Mouse (Mus musculus): Measurements from ENCODE around the gene Hyal3.

Gene Hyal3

GRCm38 (mm10) chr9:107550491-107551116 lies 30.0 kb upstream of the Hyal3 start:
- CTCF ChIA-PET: interaction anchor here (0.7 to 1.4 kb wide), 2 partner anchors 12 to 1016 kb away, joined by 3 to 7 read pairs; partner anchors contain the start of gene Tusc2

GRCm38 (mm10) chr9:107551117-107551889 lies 29.3 kb upstream of the Hyal3 start, which contains the start of gene Rassf1:
Gene Rassf1 (plus strand): TSS chr9:107551555.
- CTCF ChIA-PET: interaction anchor here (1.4 kb wide), 1 partner anchor 12 kb away, joined by 3 read pairs; the partner anchor contains the start of gene Tusc2

GRCm38 (mm10) chr9:107551890-107552355 lies 28.7 kb upstream of the Hyal3 start:
- CTCF ChIA-PET: no interaction called here

GRCm38 (mm10) chr9:107552690-107553393 lies 27.8 kb upstream of the Hyal3 start:
- CTCF ChIA-PET: no interaction called here

- CTCF ChIA-PET: interaction anchor here (0.7 kb wide), 1 partner anchor 10 kb away, joined by 5 read pairs; no protein-coding TSS in a partner anchor
These were observed 26.9 kb upstream of the Hyal3 start for GRCm38 (mm10) chr9:107553541-107554318.

- CTCF ChIA-PET: no interaction called here
These were observed 26.2 kb upstream of the Hyal3 start for GRCm38 (mm10) chr9:107554319-107554825.

- CTCF ChIA-PET: no interaction called here
These were observed 25.6 kb upstream of the Hyal3 start for GRCm38 (mm10) chr9:107555031-107555457.

- CTCF ChIA-PET: interaction anchor here (1.1 kb wide), 1 partner anchor 9 kb away, joined by 4 read pairs; no protein-coding TSS in a partner anchor
These were observed 24.9 kb upstream of the Hyal3 start for GRCm38 (mm10) chr9:107555701-107556100.

- CTCF ChIA-PET: interaction anchor here (0.8 to 1.1 kb wide), 2 partner anchors 9 kb away, joined by 3 to 4 read pairs; no protein-coding TSS in a partner anchor
These were observed 24.3 kb upstream of the Hyal3 start for GRCm38 (mm10) chr9:107556346-107556745.

- CTCF ChIA-PET: interaction anchor here (1.0 to 1.1 kb wide), 2 partner anchors 13 to 20 kb away, joined by 3 read pairs; no protein-coding TSS in a partner anchor
These were observed 17.5 kb upstream of the Hyal3 start, which contains the start of gene Tusc2 for GRCm38 (mm10) chr9:107563029-107563581. Gene Tusc2 (plus strand): TSS chr9:107563255.

GRCm38 (mm10) chr9:107565556-107565955 lies 15.1 kb upstream of the Hyal3 start:
- CTCF ChIA-PET: interaction anchor here (0.6 to 1.3 kb wide), 4 partner anchors 9 to 112 kb away, joined by 3 to 4 read pairs (median 4); partner anchors contain the start of gene Naa80

- CTCF ChIA-PET: interaction anchor here (0.8 kb wide), 2 partner anchors 9 to 22 kb away, joined by 3 to 4 read pairs; no protein-coding TSS in a partner anchor
These were observed 14.4 kb upstream of the Hyal3 start for GRCm38 (mm10) chr9:107566041-107566709.

- CTCF ChIA-PET: interaction anchor here (0.8 kb wide), 1 partner anchor 22 kb away, joined by 4 read pairs; no protein-coding TSS in a partner anchor
These were observed 13.8 kb upstream of the Hyal3 start for GRCm38 (mm10) chr9:107566855-107567254.

- CTCF ChIA-PET: no interaction called here
These were observed 12.8 kb upstream of the Hyal3 start, which contains the start of gene Hyal2 for GRCm38 (mm10) chr9:107567702-107568319. Gene Hyal2 (plus strand): TSS chr9:107567945.

GRCm38 (mm10) chr9:107568331-107569261 lies 12.0 kb upstream of the Hyal3 start:
- CTCF ChIA-PET: no interaction called here

GRCm38 (mm10) chr9:107569270-107569669 lies 11.3 kb upstream of the Hyal3 start:
- CTCF ChIA-PET: interaction anchor here (0.8 kb wide), 1 partner anchor 144 kb away, joined by 3 read pairs; no protein-coding TSS in a partner anchor

- CTCF ChIA-PET: interaction anchor here (0.8 kb wide), 1 partner anchor 144 kb away, joined by 3 read pairs; no protein-coding TSS in a partner anchor
These were observed 10.6 kb upstream of the Hyal3 start for GRCm38 (mm10) chr9:107570016-107570415.

GRCm38 (mm10) chr9:107570845-107571244 lies 9.8 kb upstream of the Hyal3 start:
- CTCF ChIA-PET: no interaction called here

Data from spleen, embryonic (tissue).